Mouse (Mus musculus) cortical plate, adult 2 months (tissue): ENCODE measurements around the gene AL607142.1. TPM values are rescaled to one million over a fixed set of nuclear protein-coding genes. Genes with fewer than 3 reads are reported as not detected.

Experiments used
- H3K27ac ChIP-seq: fragments of 200-500 bp; 2 replicates; pipeline ENCODE4 v1.5.1; 2012; ENCODE audit warnings: low read length, control low read depth, inconsistent platforms; ENCODE audit not compliant: insufficient read depth
- H3K4me1 ChIP-seq: fragments of 200-500 bp; 2 replicates; pipeline ENCODE4 v1.6.1; 2011; ENCODE audit warnings: low read length; ENCODE audit not compliant: control insufficient read depth, insufficient read depth
- H3K4me3 ChIP-seq: fragments of 200-500 bp; 2 replicates; pipeline ENCODE4 v1.5.1; 2011; ENCODE audit warnings: mild to moderate bottlenecking, low read length, control low read depth; ENCODE audit not compliant: insufficient read depth
- CTCF ChIP-seq: fragments of 200-500 bp; IDR thresholded peaks from 2 replicates; pipeline ENCODE4 v1.5.1; 2011; ENCODE audit warnings: mild to moderate bottlenecking, control low read depth, low read length; ENCODE audit not compliant: insufficient read depth; ENCODE audit errors: extremely low read depth
- POLR2A ChIP-seq: fragments of 200-500 bp; IDR thresholded peaks from 2 replicates; pipeline ENCODE4 v1.6.1; 2011; ENCODE audit warnings: mild to moderate bottlenecking, low read length, control low read depth; ENCODE audit not compliant: insufficient read depth; ENCODE audit errors: extremely low read depth
- polyA plus RNA-seq: library from polyadenylated mRNA; depleted of rRNA; stranded (reverse); fragments of >200 nt; gene quantifications from 2 replicates; pipeline ENCODE4 v1.2.3, GENCODE M21; 2012

Gene AL607142.1
- polyA plus RNA-seq, 1 experiment = not detected

- Histone ChIP-seq H3K4me1 (peaks cover 21% of the 10 kb centered on the region), H3K27ac (no peak overlapping the region), H3K4me3 (no peak overlapping the region)
- TF ChIP-seq POLR2A (no peak), CTCF (no peak)
These were observed 27.8 kb upstream of the AL607142.1 start for GRCm38 (mm10) chr4:120037007-120037406.

- H3K4me3 ChIP-seq = no peak overlapping the region
- no peak for TF ChIP-seq CTCF
- TF ChIP-seq POLR2A = no peak
- H3K27ac ChIP-seq = no peak overlapping the region
- H3K4me1 ChIP-seq = peaks cover 19% of the 10 kb centered on the region
These were observed 23.3 kb upstream of the AL607142.1 start for GRCm38 (mm10) chr4:120041520-120041919.

GRCm38 (mm10) chr4:120042480-120042879 is 22.3 kb upstream of the AL607142.1 start:
- TF ChIP-seq POLR2A = no peak
- TF ChIP-seq CTCF = no peak
- no peak overlapping the region for H3K27ac ChIP-seq
- H3K4me1 ChIP-seq = peaks cover 20% of the 10 kb centered on the region
- H3K4me3 ChIP-seq = no peak overlapping the region

GRCm38 (mm10) chr4:120044612-120045011 is 20.2 kb upstream of the AL607142.1 start:
- TF ChIP-seq CTCF (no peak), POLR2A (no peak)
- Histone ChIP-seq H3K4me1 (peaks cover 18% of the 10 kb centered on the region), H3K4me3 (no peak overlapping the region), H3K27ac (peak overlapping the region; percentile 64)

- Histone ChIP-seq H3K27ac (peak overlapping the region; percentile 64; the same call in 1 of the 2 replicates), H3K4me1 (peaks cover 18% of the 10 kb centered on the region), H3K4me3 (no peak overlapping the region)
- TF ChIP-seq CTCF = no peak
- TF ChIP-seq POLR2A = no peak
These were observed 19.7 kb upstream of the AL607142.1 start for GRCm38 (mm10) chr4:120045131-120045537.

- peak overlapping the region; percentile 14; the same call in 1 of the 2 replicates for H3K27ac ChIP-seq
These were observed 18.9 kb upstream of the AL607142.1 start for GRCm38 (mm10) chr4:120045871-120046270.

GRCm38 (mm10) chr4:120047060-120047459 is 17.7 kb upstream of the AL607142.1 start:
- TF ChIP-seq POLR2A (no peak), CTCF (no peak)
- H3K4me1 ChIP-seq = peaks cover 18% of the 10 kb centered on the region
- H3K27ac ChIP-seq = peak overlapping the region; percentile 11; the same call in 1 of the 2 replicates
- no peak overlapping the region for H3K4me3 ChIP-seq

More at GRCm38 (mm10) chr4:120045871-120046270, 18.9 kb upstream of the AL607142.1 start:
- no peak for TF ChIP-seq POLR2A
- no peak for TF ChIP-seq CTCF
- Histone ChIP-seq H3K4me3 (no peak overlapping the region), H3K4me1 (peaks cover 18% of the 10 kb centered on the region)

- H3K27ac ChIP-seq = no peak overlapping the region
- H3K4me3 ChIP-seq = no peak overlapping the region
- TF ChIP-seq POLR2A = no peak
- TF ChIP-seq CTCF = no peak
- peaks cover 16% of the 10 kb centered on the region for H3K4me1 ChIP-seq
These were observed 16.5 kb upstream of the AL607142.1 start for GRCm38 (mm10) chr4:120048274-120048673.

- TF ChIP-seq POLR2A (no peak), CTCF (no peak)
- Histone ChIP-seq H3K4me3 (no peak overlapping the region), H3K27ac (no peak overlapping the region), H3K4me1 (peaks cover 16% of the 10 kb centered on the region)
These were observed 14.9 kb upstream of the AL607142.1 start for GRCm38 (mm10) chr4:120049857-120050256.

GRCm38 (mm10) chr4:120052481-120052880 is 12.3 kb upstream of the AL607142.1 start:
- no peak overlapping the region for H3K27ac ChIP-seq
- TF ChIP-seq POLR2A = no peak
- no peak for TF ChIP-seq CTCF
- no peak overlapping the region for H3K4me3 ChIP-seq
- H3K4me1 ChIP-seq = peaks cover 2% of the 10 kb centered on the region; the same call in 1 of the 2 replicates
